15 mouse cellular contexts compared by ENCODE assay signal in genomic region chr9:97105400-97105985, GRCm38 (mm10). TPM values are rescaled to one million over a fixed set of nuclear protein-coding genes. Genes with fewer than 3 reads are reported as not detected.
A peak's percentile ranks its signal among the peaks of the same experiment; 100 is the strongest.
DNase-seq lines count a peak whose midpoint lies in the region; ATAC-seq and TF ChIP-seq lines count a peak whose summit lies in the region.
"Had no signal": no experiment of that assay in that cellular context is flagged by ENCODE, and none has a peak within 500 bp of the region (broad histone marks: within the 10 kb centered on the region; RNA-seq: fewer than 3 reads in every experiment).

No protein-coding gene starts in this region.

- H3K9me3 ChIP-seq in liver, embryonic 15.5 days (replicated peaks): no peaks in the 10 kb centered on the region
- H3K9me3 ChIP-seq: heart, embryonic 12.5 days; hindbrain, embryonic 15.5 days had no signal

- intact Hi-C loops in gastrocnemius, adult 2 months (cut with DNase I): loop anchor here (5.0 kb wide), 1 partner anchor 57 kb away; no protein-coding TSS in a partner anchor
- intact Hi-C loops in left cerebral cortex, adult 2 months (cut with DNase I): no loop called here

- no peak for DNase-seq in gastrocnemius, adult 2 months
- DNase-seq in gastrocnemius, postnatal 4 days (ENCODE audit: low spot score in 2 of 2): no peak
- no peak for DNase-seq in liver
- DNase-seq in adipocyte (ENCODE audit: low spot score): peak; percentile 22
- DNase-seq in left cerebral cortex, adult 2 months (ENCODE audit: extremely low spot score in 1 of 2, low spot score in 2 of 2): no peak
- DNase-seq in thymus, adult 18-20 months: no peak
- DNase-seq: cerebellum, adult 9-10 months; kidney, postnatal 36 days; lung, postnatal 14 days; thymus, postnatal 14 days had no signal

- H3K9ac ChIP-seq in liver, embryonic 15.5 days: no peak overlapping the region
- H3K9ac ChIP-seq: heart, embryonic 12.5 days; hindbrain, embryonic 15.5 days had no signal

- TF ChIP-seq CTCF in gastrocnemius, adult 2 months (IDR thresholded peaks at IDR 0.05): no peak
- TF ChIP-seq CTCF in left cerebral cortex, adult 2 months (IDR thresholded peaks at IDR 0.05): no peak

- H3K4me2 ChIP-seq in liver, embryonic 15.5 days: no peak overlapping the region
- H3K4me2 ChIP-seq: heart, embryonic 12.5 days; hindbrain, embryonic 15.5 days had no signal

- H3K36me3 ChIP-seq in liver, embryonic 15.5 days (replicated peaks): no peaks in the 10 kb centered on the region
- H3K36me3 ChIP-seq: hindbrain, embryonic 15.5 days had no signal

- peak overlapping the region; percentile 41; the same call in 1 of the 2 replicates for H3K27ac ChIP-seq in gastrocnemius, adult 2 months
- H3K27ac ChIP-seq in liver, embryonic 15.5 days (replicated peaks): peak overlapping the region; percentile 45; the same call in 1 of the 2 replicates
- H3K27ac ChIP-seq in left cerebral cortex, adult 2 months: no peak overlapping the region
- H3K27ac ChIP-seq: hindbrain, embryonic 15.5 days had no signal

- H3K27me3 ChIP-seq in liver, embryonic 15.5 days: peaks cover 37% of the 10 kb centered on the region
- H3K27me3 ChIP-seq: heart, embryonic 12.5 days; hindbrain, embryonic 15.5 days had no signal

- no peak overlapping the region for H3K4me3 ChIP-seq in gastrocnemius, adult 2 months
- H3K4me3 ChIP-seq in liver, embryonic 15.5 days (replicated peaks): no peak overlapping the region
- H3K4me3 ChIP-seq in left cerebral cortex, adult 2 months: no peak overlapping the region
- H3K4me3 ChIP-seq: heart, embryonic 12.5 days; hindbrain, embryonic 15.5 days had no signal

- 56% methylated on average over 2 of the region's 2 CpGs for WGBS in liver, embryonic 15.5 days (ENCODE audit: insufficient replicate concordance)

- H3K4me1 ChIP-seq in liver, embryonic 15.5 days (replicated peaks): peaks cover 33% of the 10 kb centered on the region

- no peak for ATAC-seq in liver, embryonic 15.5 days (ENCODE audit: insufficient read depth)
- ATAC-seq in megakaryocyte, adult 5-6 weeks (ENCODE audit: poor library complexity, severe bottlenecking): peak; percentile 67
- ATAC-seq: activated CD4-positive, CD25-positive, alpha-beta regulatory T cell, adult 4 months had no signal

RNA-seq across cellular contexts. Expression of gene Slc25a36, which starts 5.5 kb away (rescaled TPM):
- total RNA-seq in gastrocnemius, adult 2 months (2021): 10 to 100 TPM; 33.6 to 52.7 TPM
- total RNA-seq in gastrocnemius, postnatal 4 days (2021): 10 to 100 TPM; 66.9 to 75.1 TPM
- 7.6 and 8.4 TPM in 2 replicates for polyA plus RNA-seq in liver, embryonic 15.5 days (2015; fragmentation: Nextera tagmentation; extraction: Ambion mirVana)
- 44.6 and 57.4 TPM in 2 replicates for total RNA-seq in megakaryocyte, adult 5-6 weeks (2015)
- total RNA-seq in megakaryocyte, adult 5-6 weeks (2017): 42.2 and 57.0 TPM in 2 replicates
- total RNA-seq in left cerebral cortex, adult 2 months (2021): 10 to 100 TPM; 78.6 to 79.4 TPM
